Mouse (Mus musculus): Measurements from ENCODE around the gene Grik4. TPM values are rescaled to one million over a fixed set of nuclear protein-coding genes. Genes with fewer than 3 reads are reported as not detected.

The Grik4 gene
- total and polyA plus RNA-seq, 3 experiments = not detected

DNA sequence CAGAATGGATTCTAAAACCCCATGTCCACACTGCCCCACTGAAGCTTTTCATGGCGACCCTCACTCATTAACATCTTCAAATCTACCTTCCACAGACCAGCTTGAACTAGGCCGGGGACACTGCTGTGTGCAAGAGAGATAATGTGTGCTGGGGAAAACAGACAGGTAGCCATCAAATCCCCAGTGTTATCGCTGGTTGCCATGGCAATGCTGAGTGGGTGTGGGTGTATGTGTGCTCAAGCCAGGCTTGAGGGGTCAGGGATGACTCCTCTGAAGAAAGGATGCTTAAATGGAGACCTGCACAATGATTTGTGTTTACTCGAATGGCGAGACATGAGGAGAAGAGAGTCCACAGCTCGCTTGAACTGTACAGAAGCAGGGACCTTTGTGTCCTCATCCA is 112.7 kb downstream of the Grik4 start:
- no peaks in the 10 kb centered on the region for H3K4me1 ChIP-seq (ENCODE audit: control insufficient read depth in 1 of 2, insufficient read depth in 2 of 2)
- H3K9ac ChIP-seq (ENCODE audit: insufficient read depth, low read depth) = no peak overlapping the region
- H3K36me3 ChIP-seq (replicated peaks in 1 of 2; ENCODE audit: control insufficient read depth in 1 of 2, insufficient read depth in 1 of 2, low read length in 1 of 2) = no peaks in the 10 kb centered on the region
- dilution Hi-C loops (cut with MboI; ENCODE audit: extremely low pct_ligation_motif_present, extremely low pct_unique_long_range_greater_than_20kb, low sequenced_read_pairs) (no loop called here), in situ Hi-C loops (cut with MboI; ENCODE audit: low pct_ligation_motif_present, low pct_unique_long_range_greater_than_20kb, low sequenced_read_pairs) (no loop called here)
- TF ChIP-seq KAT2A (IDR thresholded peaks at IDR 0.05; ENCODE audit: insufficient replicate concordance, low read length) = no peak
- no peak for TF ChIP-seq MYC (IDR thresholded peaks at IDR 0.05; ENCODE audit: low read depth, low read length)
- no peak for TF ChIP-seq MAX (IDR thresholded peaks at IDR 0.05; ENCODE audit: low read length)
- no peak for TF ChIP-seq HCFC1 (IDR thresholded peaks at IDR 0.05; ENCODE audit: low read depth, low read length)
- TF ChIP-seq ZNF384 (IDR thresholded peaks at IDR 0.05; ENCODE audit: low read depth, low read length) = no peak
- TF ChIP-seq NELFE (IDR thresholded peaks at IDR 0.05; ENCODE audit: low read depth, low read length) = no peak
- no peak for TF ChIP-seq CHD2 (IDR thresholded peaks at IDR 0.05; ENCODE audit: low read length)
- no peak for TF ChIP-seq JUND (conservative IDR thresholded peaks at IDR 0.05; ENCODE audit: low read depth, low read length)
- TF ChIP-seq PAX5 (IDR thresholded peaks at IDR 0.05; ENCODE audit: low read length) = no peak
- no peak for TF ChIP-seq MAZ (IDR thresholded peaks at IDR 0.05; ENCODE audit: low read depth, low read length)
- no peak for TF ChIP-seq E2F4 (IDR thresholded peaks at IDR 0.05; ENCODE audit: insufficient replicate concordance, low read depth, low read length)
- no peak for TF ChIP-seq SMC3 (IDR thresholded peaks at IDR 0.05; ENCODE audit: low read depth, low read length)
- TF ChIP-seq JUN (IDR thresholded peaks at IDR 0.05; ENCODE audit: insufficient read depth, low read depth, low read length) = no peak
- TF ChIP-seq CTCF (conservative IDR thresholded peaks at IDR 0.05 in 1 of 2, IDR thresholded peaks at IDR 0.05 in 1 of 2; ENCODE audit: low read depth in 2 of 2, low read length in 2 of 2) = no peak
- TF ChIP-seq CHD1 (IDR thresholded peaks at IDR 0.05; ENCODE audit: low read depth, low read length) = no peak
- no peak for TF ChIP-seq MEF2A (IDR thresholded peaks at IDR 0.05; ENCODE audit: borderline replicate concordance, low read depth, low read length)
- TF ChIP-seq USF2 (conservative IDR thresholded peaks at IDR 0.05; ENCODE audit: low read depth, low read length) = no peak
- no peak for TF ChIP-seq NRF1 (IDR thresholded peaks at IDR 0.05; ENCODE audit: low read depth, low read length)
- TF ChIP-seq SIN3A (IDR thresholded peaks at IDR 0.05; ENCODE audit: low read length) = no peak
- no peak for TF ChIP-seq GABPA (IDR thresholded peaks at IDR 0.05; ENCODE audit: insufficient replicate concordance, low read depth, low read length)
- H3K9me3 ChIP-seq (replicated peaks; ENCODE audit: low read length) = no peaks in the 10 kb centered on the region
- H3K4me3 ChIP-seq (replicated peaks in 1 of 3; ENCODE audit: low read depth in 2 of 3, low read length in 2 of 3, poor library complexity in 1 of 3) = no peak overlapping the region
- DNase-seq (ENCODE audit: extremely low read depth) = no peak
- H3K79me2 ChIP-seq (replicated peaks; ENCODE audit: control insufficient read depth, extremely low read depth, insufficient read depth, poor library complexity, severe bottlenecking) = no peaks in the 10 kb centered on the region
- peaks cover 85% of the 10 kb centered on the region for H3K27me3 ChIP-seq (replicated peaks)
- H3K4me2 ChIP-seq (ENCODE audit: insufficient read depth, low read depth, poor library complexity, severe bottlenecking) = no peak overlapping the region
- H3K27ac ChIP-seq (ENCODE audit: insufficient read depth, low read depth) = no peak overlapping the region

- Histone ChIP-seq H3K27ac (ENCODE audit: insufficient read depth, low read depth) (no peak overlapping the region), H3K4me2 (ENCODE audit: insufficient read depth, low read depth, poor library complexity, severe bottlenecking) (no peak overlapping the region), H3K9ac (ENCODE audit: insufficient read depth, low read depth) (no peak overlapping the region), H3K36me3 (replicated peaks in 1 of 2; ENCODE audit: control insufficient read depth in 1 of 2, insufficient read depth in 1 of 2, low read length in 1 of 2) (no peaks in the 10 kb centered on the region), H3K4me1 (ENCODE audit: control insufficient read depth in 1 of 2, insufficient read depth in 2 of 2) (no peaks in the 10 kb centered on the region), H3K9me3 (replicated peaks; ENCODE audit: low read length) (no peaks in the 10 kb centered on the region), H3K79me2 (replicated peaks; ENCODE audit: control insufficient read depth, extremely low read depth, insufficient read depth, poor library complexity, severe bottlenecking) (no peaks in the 10 kb centered on the region), H3K4me3 (replicated peaks in 1 of 3; ENCODE audit: low read depth in 2 of 3, low read length in 2 of 3, poor library complexity in 1 of 3) (no peak overlapping the region), H3K27me3 (replicated peaks) (peaks cover 80% of the 10 kb centered on the region)
- TF ChIP-seq NELFE (IDR thresholded peaks at IDR 0.05; ENCODE audit: low read depth, low read length) (no peak), POLR2A (IDR thresholded peaks at IDR 0.05; ENCODE audit: low read depth, low read length) (no peak)
- DNase-seq (ENCODE audit: extremely low read depth) = no peak
- in situ Hi-C loops (cut with MboI; ENCODE audit: low pct_ligation_motif_present, low pct_unique_long_range_greater_than_20kb, low sequenced_read_pairs) = no loop called here
- dilution Hi-C loops (cut with MboI; ENCODE audit: extremely low pct_ligation_motif_present, extremely low pct_unique_long_range_greater_than_20kb, low sequenced_read_pairs) = no loop called here
Observed at GRCm38 (mm10) chr9:42819247-42819646, 125.0 kb downstream of the Grik4 start.

Data from CH12.LX (cell line).